In genomic region chr15:100424396-100425122, GRCm38 (mm10) we compare ENCODE assay signal across 8 mouse cellular contexts. TPM values are rescaled to one million over a fixed set of nuclear protein-coding genes. Genes with fewer than 3 reads are reported as not detected.
DNase-seq lines count a peak whose midpoint lies in the region; ATAC-seq and TF ChIP-seq lines count a peak whose summit lies in the region.

TSS of gene Slc11a2 (minus strand) at chr15:100425072.

- no peak for TF ChIP-seq POLR2A in liver, adult 2 months (IDR thresholded peaks at IDR 0.05; ENCODE audit: extremely low read depth, insufficient read depth, low read length)

- no peak within 1 kb of the TSS for H3K9ac ChIP-seq in liver, adult 2 months (ENCODE audit: low read depth, low read length)
- peak within 1 kb of the TSS; percentile 58; the same call in 1 of the 2 replicates for H3K9ac ChIP-seq in embryonic facial prominence, embryonic 14.5 days (ENCODE audit: low read depth, low read length)
- H3K9ac ChIP-seq in heart, embryonic 16.5 days (ENCODE audit: low read length): peak within 1 kb of the TSS; percentile 66
- 0 out of 2 replicates have a peak within 1 kb of the TSS, but pooled peaks have one; percentile 16 for H3K9ac ChIP-seq in lung, postnatal 0 days (replicated peaks; ENCODE audit: low read depth)

- no peak for TF ChIP-seq CTCF in liver, adult 2 months (IDR thresholded peaks at IDR 0.05; ENCODE audit: low read depth, low read length)
- TF ChIP-seq CTCF in lung, postnatal 0 days (IDR thresholded peaks at IDR 0.05): no peak

- H3K27me3 ChIP-seq in liver, adult 2 months (ENCODE audit: control insufficient read depth, insufficient read depth, low read length): no peaks in the 10 kb centered on the region
- H3K27me3 ChIP-seq in embryonic facial prominence, embryonic 14.5 days (replicated peaks; ENCODE audit: control insufficient read depth, insufficient read depth, low read length): peaks cover 18% of the 10 kb centered on the region
- peaks cover 8% of the 10 kb centered on the region for H3K27me3 ChIP-seq in heart, embryonic 16.5 days (ENCODE audit: control insufficient read depth, insufficient read depth, low read length)
- H3K27me3 ChIP-seq in lung, postnatal 0 days (replicated peaks; ENCODE audit: insufficient read depth, low read length): no peaks in the 10 kb centered on the region

- no peak within 1 kb of the TSS for H3K4me3 ChIP-seq in liver, adult 2 months (ENCODE audit: insufficient read depth, low read depth, low read length)
- H3K4me3 ChIP-seq in embryonic facial prominence, embryonic 14.5 days (ENCODE audit: low read depth, low read length): peak within 1 kb of the TSS; percentile 96
- peak within 1 kb of the TSS; percentile 89 for H3K4me3 ChIP-seq in heart, embryonic 16.5 days (ENCODE audit: low read length)
- peak within 1 kb of the TSS; percentile 72 for H3K4me3 ChIP-seq in lung, postnatal 0 days (ENCODE audit: low read depth, low read length)

- H3K4me2 ChIP-seq in embryonic facial prominence, embryonic 14.5 days (ENCODE audit: low read depth, low read length): peak within 1 kb of the TSS; percentile 96
- peak within 1 kb of the TSS; percentile 100 for H3K4me2 ChIP-seq in heart, embryonic 16.5 days (ENCODE audit: low read depth, low read length)
- H3K4me2 ChIP-seq in lung, postnatal 0 days (replicated peaks; ENCODE audit: low read depth, low read length): peak within 1 kb of the TSS; percentile 95

- TF ChIP-seq EP300 in lung, postnatal 0 days (IDR thresholded peaks at IDR 0.05): no peak

- H3K4me1 ChIP-seq in liver, adult 2 months (ENCODE audit: control insufficient read depth, insufficient read depth, low read length): peaks cover 13% of the 10 kb centered on the region
- H3K4me1 ChIP-seq in embryonic facial prominence, embryonic 14.5 days (ENCODE audit: control insufficient read depth, insufficient read depth, low read length): peaks cover 20% of the 10 kb centered on the region
- peaks cover 32% of the 10 kb centered on the region for H3K4me1 ChIP-seq in heart, embryonic 16.5 days (ENCODE audit: control insufficient read depth, insufficient read depth, low read length)
- H3K4me1 ChIP-seq in lung, postnatal 0 days (ENCODE audit: insufficient read depth, low read depth, low read length): peaks cover 10% of the 10 kb centered on the region; the same call in 1 of the 2 replicates

- no peak within 1 kb of the TSS for H3K27ac ChIP-seq in liver, adult 2 months (replicated peaks; ENCODE audit: insufficient read depth, low read depth, low read length)
- no peak within 1 kb of the TSS for H3K27ac ChIP-seq in embryonic facial prominence, embryonic 14.5 days (replicated peaks; ENCODE audit: low read depth, low read length)
- H3K27ac ChIP-seq in heart, embryonic 16.5 days (ENCODE audit: low read length): no peak within 1 kb of the TSS
- peak within 1 kb of the TSS; percentile 76 for H3K27ac ChIP-seq in lung, postnatal 0 days (ENCODE audit: low read length)

- no peak for ATAC-seq in embryonic facial prominence, embryonic 14.5 days (ENCODE audit: low read depth)
- ATAC-seq in heart, embryonic 16.5 days (replicated peaks; ENCODE audit: extremely low read depth, insufficient read depth, low FRiP score): no peak
- ATAC-seq in lung, postnatal 0 days: 0 out of 2 replicates have a peak, but pooled peaks have one; percentile 20

- H3K9me3 ChIP-seq in embryonic facial prominence, embryonic 14.5 days (ENCODE audit: control insufficient read depth, low read length): no peaks in the 10 kb centered on the region
- H3K9me3 ChIP-seq in heart, embryonic 16.5 days (replicated peaks; ENCODE audit: control insufficient read depth, low read length): no peaks in the 10 kb centered on the region
- no peaks in the 10 kb centered on the region for H3K9me3 ChIP-seq in lung, postnatal 0 days (ENCODE audit: low read length)

- H3K36me3 ChIP-seq in liver, adult 2 months (ENCODE audit: control insufficient read depth, insufficient read depth, low read length): no peaks in the 10 kb centered on the region
- no peaks in the 10 kb centered on the region for H3K36me3 ChIP-seq in embryonic facial prominence, embryonic 14.5 days (ENCODE audit: control insufficient read depth, insufficient read depth, low read length)
- H3K36me3 ChIP-seq in heart, embryonic 16.5 days (ENCODE audit: control insufficient read depth, insufficient read depth): no peaks in the 10 kb centered on the region
- no peaks in the 10 kb centered on the region for H3K36me3 ChIP-seq in lung, postnatal 0 days (ENCODE audit: insufficient read depth, low read length)

- H3K79me2 ChIP-seq in liver, adult 2 months (ENCODE audit: control insufficient read depth, insufficient read depth, low read length): peaks cover 8% of the 10 kb centered on the region; the same call in 1 of the 2 replicates

- 57% methylated on average over 17 of the region's 17 CpGs for WGBS in liver, adult 2 months
- 15% methylated on average over 17 of the region's 17 CpGs for WGBS in embryonic facial prominence, embryonic 14.5 days
- WGBS in heart, embryonic 16.5 days: 32% methylated on average over 17 of the region's 17 CpGs
- 22% methylated on average over 17 of the region's 17 CpGs for WGBS in lung, postnatal 0 days

- no peak for DNase-seq in liver, adult 2 months (ENCODE audit: extremely low read depth, low read depth, low spot score)
- no peak for DNase-seq in liver
- DNase-seq in embryonic facial prominence, embryonic 14.5 days (ENCODE audit: low spot score): peak; percentile 36
- peak; percentile 67 for DNase-seq in kidney, postnatal 10 days
- DNase-seq in lung, postnatal 0 days (ENCODE audit: low spot score): no peak
- no peak for DNase-seq in adipocyte (ENCODE audit: low spot score)
- no peak for DNase-seq in right cerebral cortex, adult 18-20 months

RNA-seq across cellular contexts. Expression of gene Slc11a2, which starts in this region (rescaled TPM):
- 14.5 and 22.3 TPM in 2 replicates for total RNA-seq in liver, adult 2 months (2014; rRNA removed)
- polyA plus RNA-seq in liver, adult 2 months (2012; rRNA removed): 23.2 and 25.2 TPM in 2 replicates
- 15.5 and 17.0 TPM in 2 replicates for polyA plus RNA-seq in embryonic facial prominence, embryonic 14.5 days (2014; fragmentation: Nextera tagmentation; extraction: Ambion mirVana)
- polyA plus RNA-seq in heart, embryonic 16.5 days (2015; fragmentation: Nextera tagmentation; extraction: Ambion mirVana): 15.3 and 18.6 TPM in 2 replicates
- 16.1 and 19.2 TPM in 2 replicates for polyA plus RNA-seq in lung, postnatal 0 days (2015; fragmentation: Nextera tagmentation; extraction: Ambion mirVana)

Comparison
In these comparisons a context has a peak if more than half of its experiments do, and no peak if none do; other contexts are left out.
1. DNase-seq: peak in embryonic facial prominence, embryonic 14.5 days (single experiment) and kidney, postnatal 10 days (single experiment); none in liver, adult 2 months (single experiment), liver (single experiment), lung, postnatal 0 days (single experiment), adipocyte (single experiment) and right cerebral cortex, adult 18-20 months (single experiment).
2. Peak in every context shown above with its lines, with median percentiles within 50 percentile points of each other: H3K4me2 ChIP-seq.